Mouse (Mus musculus) mouse embryonic stem cell (cell line): Measurements from ENCODE around the gene Scai.

ENCODE experiments used
- in situ Hi-C, 2 experiments: fragments of 300-500 bp; cut with MboI; formaldehyde crosslinking; loops; 1 replicate in 1 of 2; 3 replicates in 1 of 2; pipeline ENCODE4 v1.14.3; 2019 to 2020; ENCODE audit warnings: low sequenced_read_pairs in 2 of 2, low pct_unique_long_range_greater_than_20kb in 1 of 2, mixed read lengths in 1 of 2; ENCODE audit not compliant: unreplicated experiment in 1 of 2

Scai gene

DNA sequence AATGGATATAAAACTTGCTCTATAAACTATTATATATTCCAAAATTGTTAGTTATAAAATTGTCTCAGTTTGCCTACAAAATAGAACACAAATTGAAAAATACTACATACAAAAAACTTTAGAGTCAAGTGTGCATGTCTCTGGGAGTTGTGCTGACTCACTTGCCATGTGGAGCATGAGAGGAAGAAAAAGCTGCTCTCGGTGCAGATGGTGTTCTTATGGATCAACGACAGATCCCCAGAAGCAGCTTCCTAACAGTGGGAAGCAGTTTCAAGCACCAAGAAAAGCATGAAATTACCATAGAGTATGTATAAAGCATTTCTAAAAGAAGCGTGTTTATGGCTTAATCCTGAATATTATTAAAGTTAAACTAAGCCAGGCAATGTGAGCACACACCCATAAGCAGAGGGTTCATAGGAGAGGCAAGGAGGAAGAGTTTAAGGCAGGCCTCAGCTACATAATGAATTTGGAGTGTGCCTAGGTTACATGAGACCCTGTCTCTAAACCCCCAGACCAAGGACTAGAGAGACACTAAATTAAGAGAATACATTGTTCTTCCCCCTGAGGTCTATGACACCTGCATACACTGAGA lies 48.1 kb downstream of the Scai start:
- in situ Hi-C loops, result no loop called here

DNA sequence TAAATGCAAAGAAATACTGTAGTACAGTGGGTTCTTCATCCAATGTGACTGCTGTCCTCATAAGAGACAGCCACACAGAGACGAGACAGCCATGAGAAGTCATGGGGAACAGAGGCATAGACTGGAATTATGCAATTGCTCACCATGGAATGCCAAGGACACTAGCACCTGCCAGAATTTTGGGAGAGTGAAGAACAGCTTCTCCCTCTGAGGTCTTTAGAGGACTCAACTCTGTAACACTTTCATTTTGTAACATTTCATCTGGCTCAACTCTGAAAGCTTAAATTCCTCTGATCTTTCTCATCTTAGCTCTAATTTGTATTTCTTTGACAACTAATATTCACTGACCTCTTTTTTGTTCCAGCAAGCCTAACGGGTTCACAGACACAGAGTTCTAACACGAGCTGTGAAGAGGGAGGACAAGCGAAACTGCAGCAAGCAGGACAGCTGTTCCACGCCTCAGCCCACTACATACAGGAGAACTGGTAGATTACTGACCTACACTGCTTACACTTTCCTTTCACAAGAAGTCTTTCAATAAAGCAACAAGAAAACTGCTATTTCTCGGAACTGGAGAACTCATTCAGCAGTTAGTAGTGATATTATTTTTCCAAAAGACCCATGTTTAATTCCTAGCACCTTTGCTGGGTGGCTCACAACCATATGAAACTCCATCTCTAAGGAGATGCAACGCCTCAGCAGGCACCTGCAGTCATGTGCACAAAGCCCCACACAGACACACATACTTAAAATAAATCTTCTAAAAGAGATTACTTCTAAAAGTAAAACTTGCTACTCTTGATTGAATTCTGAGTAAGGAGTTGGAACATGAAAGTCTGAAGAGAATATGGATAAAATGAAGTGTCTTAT lies 49.7 kb downstream of the Scai start:
- in situ Hi-C loops, result no loop called here

DNA sequence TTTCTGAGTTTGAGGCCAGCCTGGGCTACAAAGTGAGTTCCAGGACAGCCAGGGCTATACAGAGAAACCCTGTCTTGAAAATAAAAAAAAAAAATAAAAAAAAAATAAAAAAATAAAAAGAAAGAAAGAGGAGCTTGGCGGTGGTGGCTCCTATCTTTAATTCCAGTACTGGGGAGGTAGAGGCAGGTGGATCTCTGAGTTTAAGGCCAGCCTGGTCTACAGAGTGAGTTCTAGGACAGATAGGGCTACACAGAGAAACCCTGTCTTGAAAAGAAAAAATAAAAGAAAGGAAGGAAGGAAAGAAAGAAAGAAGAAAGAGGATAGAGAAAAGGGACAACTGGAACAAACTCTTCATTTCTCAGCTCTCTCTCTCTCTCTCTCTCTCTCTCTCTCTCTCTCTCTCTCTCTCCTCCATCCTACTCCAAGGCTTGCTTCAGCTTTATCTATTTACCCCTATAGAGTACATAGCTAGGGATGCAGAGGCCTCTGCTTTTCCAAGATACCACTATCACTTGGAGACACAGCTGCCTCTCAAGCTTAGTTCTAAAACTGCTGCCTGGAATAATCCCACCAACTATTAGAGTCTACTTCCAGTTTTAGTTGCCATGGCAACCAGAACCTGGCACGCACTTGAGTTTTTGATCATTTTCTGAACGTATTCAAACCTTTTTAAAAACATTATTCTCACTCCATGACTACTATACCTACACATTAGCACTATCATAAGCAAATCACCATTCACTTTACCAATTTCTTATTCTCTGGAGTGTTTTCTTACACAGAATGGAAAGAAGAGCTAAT lies 60.8 kb downstream of the Scai start:
- in situ Hi-C loops, result no loop called here

DNA sequence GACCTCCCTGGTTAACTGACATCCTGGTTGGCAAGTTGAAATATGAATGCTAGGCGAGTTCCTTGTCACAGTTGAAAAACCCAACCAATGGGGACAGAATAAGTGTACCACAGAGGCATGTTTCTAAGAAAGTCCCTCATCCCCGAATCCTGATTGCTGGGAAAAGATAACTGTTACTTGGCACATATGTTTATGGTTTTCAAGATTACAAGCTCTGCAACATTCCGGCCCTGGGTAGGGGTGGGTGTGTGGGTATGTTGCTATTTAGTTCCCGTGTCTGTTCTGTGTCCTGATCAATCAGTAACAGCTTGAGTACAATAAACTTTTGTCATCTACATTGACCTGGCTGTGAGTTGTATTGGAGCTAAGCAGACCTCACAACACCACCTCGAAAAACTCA lies 66.4 kb downstream of the Scai start:
- in situ Hi-C loops, result no loop called here

DNA sequence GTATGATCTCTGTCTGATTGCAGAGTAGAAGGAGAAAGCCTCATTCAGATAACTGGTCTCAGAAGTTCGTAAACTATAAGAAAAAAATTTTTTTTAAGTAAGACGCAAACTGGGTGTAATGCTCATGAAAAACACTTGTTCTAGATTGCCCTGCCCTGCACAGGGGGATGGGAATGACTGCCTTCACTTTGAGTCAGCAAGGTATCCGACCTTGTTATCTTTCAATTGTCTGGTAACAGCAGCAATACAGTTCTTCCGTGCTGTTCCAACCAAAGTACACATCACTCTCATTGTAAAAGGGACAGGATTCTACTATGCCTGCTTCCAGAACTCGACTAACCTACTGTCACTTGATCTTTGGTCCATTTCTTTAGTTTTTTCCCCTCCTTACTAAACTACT lies 69.4 kb downstream of the Scai start:
- in situ Hi-C loops, result no loop called here

DNA sequence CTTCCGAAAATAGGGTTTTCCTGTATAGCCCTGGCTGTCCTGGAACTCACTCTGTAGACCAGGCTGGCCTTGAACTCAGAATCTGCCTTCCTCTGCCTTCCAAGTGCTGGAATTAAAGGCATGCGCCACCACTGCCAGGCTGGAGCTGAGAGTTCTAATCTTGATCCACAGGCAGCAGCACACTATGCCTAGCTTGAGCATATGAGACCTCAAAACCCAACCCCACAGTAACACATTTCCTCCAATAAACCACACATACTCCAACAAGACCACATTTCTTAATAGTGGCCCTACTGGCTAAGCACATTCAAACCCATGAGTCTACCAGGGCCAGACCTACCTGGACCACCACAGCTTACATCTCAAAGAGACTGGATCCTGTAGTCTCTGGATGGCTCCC lies 74.0 kb downstream of the Scai start:
- in situ Hi-C loops, result no loop called here

DNA sequence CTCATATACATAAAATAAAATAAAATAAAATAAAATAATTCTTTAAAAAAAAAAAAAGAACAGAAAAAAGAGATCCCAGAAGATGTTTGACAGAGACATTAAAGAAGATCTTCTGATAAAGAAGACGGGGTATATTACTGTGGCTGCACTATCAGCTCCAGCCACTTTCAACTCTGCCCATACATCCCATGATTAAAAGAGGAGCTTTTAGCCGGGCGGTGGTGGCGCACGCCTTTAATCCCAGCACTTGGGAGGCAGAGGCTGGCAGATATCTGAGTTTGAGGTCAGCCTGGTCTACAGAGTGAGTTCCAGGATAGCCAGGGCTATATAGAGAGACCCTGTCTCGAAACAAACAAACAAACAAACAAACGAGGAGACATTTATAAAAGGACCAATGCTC lies 76.4 kb downstream of the Scai start:
- in situ Hi-C loops, result no loop called here

DNA sequence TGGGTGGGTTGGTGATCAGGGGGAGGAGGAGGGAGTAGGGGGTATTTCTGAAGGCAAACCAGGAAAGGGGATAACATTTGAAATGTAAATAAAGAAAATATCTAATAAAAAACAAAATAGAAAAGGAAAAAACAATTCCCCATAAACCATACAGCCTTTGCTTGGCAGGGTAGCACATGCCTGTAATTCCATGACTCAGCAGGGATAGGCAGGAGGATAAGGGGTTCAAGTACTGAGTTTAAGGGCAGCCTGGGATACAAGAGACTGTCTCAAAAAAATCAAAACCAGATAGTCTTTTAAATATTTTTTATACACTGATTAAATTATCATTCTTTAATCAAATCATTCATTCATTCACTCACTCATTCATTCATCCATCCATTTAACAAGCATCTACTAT lies 80.0 kb downstream of the Scai start:
- in situ Hi-C loops, result no loop called here

DNA sequence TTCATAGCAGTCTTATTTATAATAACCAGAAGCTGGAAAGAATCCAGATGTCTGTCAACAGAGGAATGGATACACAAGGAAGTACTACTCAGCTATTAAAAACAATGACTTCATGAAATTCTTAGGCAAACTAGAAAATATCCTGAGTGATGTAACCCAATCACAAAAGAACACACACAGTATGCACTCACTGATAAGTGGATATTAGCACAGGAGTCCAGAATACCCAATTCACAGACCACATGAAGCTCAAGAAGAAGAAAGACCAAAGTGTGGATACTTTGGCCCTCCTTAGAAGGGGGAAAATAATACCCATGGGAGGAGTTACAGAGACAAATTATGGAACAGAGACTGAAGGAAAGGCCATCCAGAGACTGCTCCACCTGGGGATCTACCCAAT lies 80.8 kb downstream of the Scai start:
- in situ Hi-C loops, result loop anchor here in 1 of 2 experiments (10.0 kb wide), 1 partner anchor 265 kb away; no protein-coding TSS in a partner anchor

DNA sequence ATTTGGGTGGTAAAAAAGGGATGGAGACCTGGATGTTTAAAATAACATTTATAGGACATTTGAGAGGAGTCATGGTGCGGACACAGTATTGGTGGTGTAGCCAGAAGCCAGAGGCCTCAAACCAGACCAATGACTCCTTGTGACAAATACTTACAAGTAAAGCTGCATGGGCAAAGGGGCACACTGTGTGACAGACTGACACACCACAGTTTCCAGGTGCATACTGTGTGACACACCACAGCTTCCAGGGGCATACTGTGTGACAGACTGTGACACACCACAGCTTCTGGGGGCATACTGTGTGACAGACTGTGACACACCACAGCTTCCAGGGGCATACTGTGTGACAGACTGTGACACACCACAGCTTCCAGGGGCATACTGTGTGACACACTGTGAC lies 90.6 kb downstream of the Scai start:
- in situ Hi-C loops, result loop anchor here in 1 of 2 experiments (10.0 kb wide), 1 partner anchor 275 kb away; no protein-coding TSS in a partner anchor

DNA sequence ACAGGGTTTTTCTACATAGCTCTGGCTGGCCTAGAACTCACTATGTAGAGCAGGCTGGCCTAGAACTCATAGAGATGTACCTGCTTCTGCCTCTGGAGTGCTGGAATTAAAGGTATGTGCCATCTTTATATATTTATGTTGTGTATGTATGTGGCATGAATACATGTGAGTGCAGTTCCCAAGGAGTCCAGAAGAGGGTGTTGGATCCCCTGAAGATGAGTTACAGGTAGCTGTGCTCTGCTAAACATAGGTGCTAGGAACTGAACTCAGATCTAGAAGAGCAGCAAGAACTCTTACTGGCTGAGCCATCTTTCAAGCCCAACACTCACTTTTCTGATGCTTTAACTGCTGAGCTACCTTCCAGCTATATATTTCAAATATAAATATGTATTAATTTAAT lies 92.5 kb downstream of the Scai start:
- in situ Hi-C loops, result no loop called here

DNA sequence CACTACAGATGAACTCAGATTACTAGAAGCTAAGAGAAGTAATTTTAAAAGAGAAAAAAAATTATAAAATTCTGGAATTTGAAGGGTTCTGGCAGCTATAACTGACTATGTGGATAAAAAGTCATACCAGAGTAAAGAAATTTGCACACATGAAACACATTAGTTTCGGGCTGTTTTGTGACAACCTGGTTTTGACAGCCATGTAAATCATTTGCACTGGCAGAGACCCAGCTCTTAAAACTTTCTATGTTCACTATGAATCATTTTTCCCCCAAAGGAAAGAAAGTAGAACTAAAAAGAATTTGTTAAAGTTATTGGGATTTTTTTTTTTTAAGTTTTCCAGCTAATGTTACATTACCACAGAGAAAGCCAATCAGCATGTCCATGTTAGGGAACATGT lies 98.6 kb downstream of the Scai start:
- in situ Hi-C loops, result no loop called here

DNA sequence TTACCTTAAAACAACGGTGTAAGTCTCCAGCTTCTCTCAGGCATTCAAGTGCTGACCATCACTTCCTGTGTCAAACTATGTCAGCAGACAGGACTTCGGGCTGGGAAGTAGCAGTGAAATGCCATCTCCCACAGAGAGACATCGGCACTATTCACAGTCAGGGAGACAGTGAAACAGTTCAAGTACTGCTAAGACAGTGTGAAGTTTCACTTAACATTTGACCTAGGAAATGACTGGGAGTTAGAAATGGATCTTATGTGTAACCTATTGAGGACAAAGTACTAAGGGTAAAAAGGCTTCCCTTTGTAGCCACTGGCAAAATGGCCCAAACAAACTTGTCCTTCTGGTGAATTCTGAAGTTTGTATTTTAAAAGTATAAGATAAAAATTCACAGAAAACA lies 107.8 kb downstream of the Scai start:
- in situ Hi-C loops, result no loop called here

DNA sequence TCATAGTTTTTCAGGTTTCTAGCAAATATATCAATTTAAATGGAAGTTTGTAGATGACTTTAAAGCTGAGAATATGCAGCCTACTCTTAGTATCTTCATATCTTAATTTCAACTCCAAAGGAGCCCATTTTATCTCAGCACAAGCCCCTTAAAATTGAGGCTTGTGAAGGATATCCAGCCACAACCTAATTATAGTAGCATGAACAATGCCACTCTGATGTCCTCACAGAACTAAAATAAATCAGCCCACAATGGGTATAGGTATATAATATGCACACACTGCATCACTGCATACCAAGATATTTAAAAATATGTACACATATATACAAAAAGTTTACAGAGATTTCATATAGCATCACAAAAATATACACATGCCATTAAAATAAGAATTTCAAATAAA lies 119.9 kb downstream of the Scai start:
- in situ Hi-C loops, result no loop called here

DNA sequence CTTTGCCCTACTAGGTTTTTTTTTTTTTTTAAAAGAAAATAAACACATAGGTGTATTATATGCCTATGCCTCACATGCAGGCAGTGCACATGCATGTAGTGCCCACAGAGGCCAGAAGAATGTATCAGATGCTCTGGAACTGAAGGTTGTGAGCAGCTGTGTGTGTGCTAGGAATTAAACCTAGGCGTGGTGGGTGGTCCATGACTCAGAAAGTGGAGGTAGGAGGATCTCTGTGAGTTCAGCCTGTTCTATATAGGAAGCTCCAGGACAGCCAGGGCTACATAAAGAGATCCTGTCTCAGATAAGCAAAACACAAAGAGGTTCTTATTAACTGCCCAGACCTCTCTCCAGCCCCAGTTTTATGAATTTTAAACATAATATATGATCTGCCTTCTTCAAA lies 121.4 kb downstream of the Scai start:
- in situ Hi-C loops, result no loop called here

DNA sequence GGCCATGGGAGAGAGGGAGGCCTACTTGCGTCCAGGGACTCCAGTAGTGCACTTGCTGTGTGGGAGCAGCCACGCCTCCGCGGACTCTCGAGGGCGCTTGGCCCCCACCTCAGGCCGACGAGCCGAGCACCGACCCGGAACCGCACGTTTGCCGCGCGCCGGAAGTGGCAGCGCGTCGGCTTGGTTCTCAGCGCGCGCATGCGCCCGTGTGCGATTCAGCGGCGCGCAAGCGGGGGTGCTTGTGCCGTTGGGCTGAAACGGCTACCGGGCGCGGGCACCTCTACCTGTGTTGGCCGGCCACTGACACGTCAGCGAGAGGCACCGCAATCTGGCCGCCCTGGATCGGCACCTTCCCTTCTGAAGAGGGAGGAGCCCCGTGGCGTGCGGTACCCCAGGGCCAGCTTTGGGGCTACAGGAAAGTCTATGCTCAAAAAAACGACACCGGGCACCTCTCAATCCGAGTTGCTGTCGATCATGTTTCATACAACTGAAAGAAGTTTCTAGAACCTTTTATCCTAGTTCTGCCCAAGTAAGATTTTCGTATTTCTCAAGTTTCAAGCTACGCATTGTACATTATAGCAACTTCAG lies 125.0 kb downstream of the Scai start, which contains the start of gene Golga1:
TSS of gene Golga1 (minus strand) at position 142 of the 588 bp plus-strand sequence.
- in situ Hi-C loops, result no loop called here

DNA sequence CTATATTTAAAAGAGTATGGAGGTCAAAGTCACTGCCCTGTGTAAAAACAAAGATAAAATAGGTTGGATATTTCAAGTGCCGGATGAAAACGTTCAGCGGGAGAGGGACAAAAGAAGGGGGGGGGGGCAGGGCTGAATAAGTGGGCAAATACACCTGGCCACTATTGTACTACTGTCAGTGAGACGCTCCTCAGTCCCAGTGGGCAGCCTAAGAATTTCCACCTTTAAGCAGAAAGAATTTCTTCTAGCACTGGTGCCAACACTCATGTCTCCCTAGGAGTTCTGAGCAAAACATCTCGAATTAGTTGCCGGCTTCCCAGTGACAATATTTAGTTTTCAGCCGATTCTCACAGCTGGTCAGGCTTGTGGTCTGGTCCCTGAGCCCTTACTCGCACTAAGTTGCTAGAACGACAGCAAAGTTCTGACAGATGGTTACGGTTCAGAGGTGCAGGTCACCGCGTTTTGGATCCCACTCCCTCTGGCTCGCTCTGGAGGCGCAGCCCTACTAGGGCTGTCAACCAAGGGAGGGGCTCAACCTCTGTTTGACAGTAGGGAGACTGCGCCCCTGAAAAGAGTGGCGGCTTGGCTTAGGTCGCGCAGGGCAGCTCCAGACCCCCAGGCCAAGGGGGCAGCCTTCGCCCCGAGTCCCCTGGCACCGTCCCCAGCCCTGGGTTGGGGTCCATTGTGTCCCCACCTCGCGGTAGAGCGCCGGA lies 125.7 kb downstream of the Scai start:
- in situ Hi-C loops, result no loop called here

DNA sequence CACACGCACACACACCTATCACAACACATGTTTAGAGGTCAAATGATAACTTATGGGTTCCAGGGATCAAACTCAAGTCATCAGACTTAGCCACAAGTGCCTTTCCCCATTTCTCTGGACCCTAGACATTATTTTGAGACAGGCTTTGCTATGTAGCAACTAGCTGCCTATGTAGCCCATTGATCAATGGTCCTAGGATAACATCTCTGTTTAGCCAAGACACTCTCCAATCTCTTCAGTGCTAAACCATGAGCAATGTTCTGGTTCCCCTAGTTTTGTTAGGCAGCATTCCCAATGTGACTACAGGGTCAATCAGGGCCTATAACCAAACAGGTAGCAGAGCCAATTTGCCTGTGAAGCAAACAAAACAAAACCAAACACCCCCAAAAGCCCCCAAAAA lies 142.0 kb downstream of the Scai start:
- in situ Hi-C loops, result no loop called here
